Mouse (Mus musculus) adrenal gland, adult 18-20 months (tissue): ENCODE measurements around the gene Cenpv. TPM values are rescaled to one million over a fixed set of nuclear protein-coding genes. Genes with fewer than 3 reads are reported as not detected.
A peak's percentile ranks its signal among the peaks of the same experiment; 100 is the strongest.

Experiments
- DNase-seq, 2 experiments: peaks; one replicate each; pipeline ENCODE4 v3.0.0; 2021 to 2022; ENCODE audit warnings: low spot score in 2 of 2
- total RNA-seq, 2 experiments: library from RNA; stranded (reverse); gene quantifications; 1 replicate in 1 of 2; 2 replicates in 1 of 2; pipeline ENCODE4 v1.2.3; 2021

Cenpv gene
- total RNA-seq, 2 experiments from 2014 or later = 32.0 to 33.1 TPM

DNA sequence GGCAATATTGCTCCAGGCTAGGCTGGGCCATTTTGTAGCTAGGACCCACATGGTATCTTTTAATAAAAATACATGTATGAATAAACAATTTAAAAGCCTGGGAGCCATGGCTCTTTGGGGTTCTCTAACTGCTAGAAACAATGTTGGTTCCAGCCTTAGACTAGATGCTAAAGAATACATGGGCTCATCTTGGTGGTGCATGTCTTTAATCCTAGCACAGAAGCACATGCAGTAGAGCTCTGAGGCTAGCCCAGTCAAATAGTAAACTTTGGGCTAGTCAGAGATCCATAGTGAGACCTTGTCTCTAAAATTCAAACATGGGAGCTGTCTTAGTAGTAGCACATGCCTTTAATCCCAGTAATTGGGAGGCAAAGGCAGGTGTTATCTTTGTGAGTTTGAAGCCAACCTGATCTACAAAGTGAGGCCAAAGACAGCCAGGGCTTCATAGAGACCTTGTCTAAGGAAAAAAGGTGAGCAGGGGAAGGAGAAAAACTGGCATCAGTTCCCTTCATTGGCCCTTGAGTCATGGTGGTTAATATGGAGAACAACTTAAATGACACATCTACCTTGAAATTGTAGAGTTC is 16.0 kb upstream of the Cenpv start:
- no peak for DNase-seq

GRCm38 (mm10) chr11:62554163-62554855 is 15.2 kb upstream of the Cenpv start:
- no peak for DNase-seq

- DNase-seq = no peak
Measured at GRCm38 (mm10) chr11:62553633-62554032, 14.6 kb upstream of the Cenpv start.

GRCm38 (mm10) chr11:62553186-62553585 is 14.1 kb upstream of the Cenpv start:
- DNase-seq = no peak

DNA sequence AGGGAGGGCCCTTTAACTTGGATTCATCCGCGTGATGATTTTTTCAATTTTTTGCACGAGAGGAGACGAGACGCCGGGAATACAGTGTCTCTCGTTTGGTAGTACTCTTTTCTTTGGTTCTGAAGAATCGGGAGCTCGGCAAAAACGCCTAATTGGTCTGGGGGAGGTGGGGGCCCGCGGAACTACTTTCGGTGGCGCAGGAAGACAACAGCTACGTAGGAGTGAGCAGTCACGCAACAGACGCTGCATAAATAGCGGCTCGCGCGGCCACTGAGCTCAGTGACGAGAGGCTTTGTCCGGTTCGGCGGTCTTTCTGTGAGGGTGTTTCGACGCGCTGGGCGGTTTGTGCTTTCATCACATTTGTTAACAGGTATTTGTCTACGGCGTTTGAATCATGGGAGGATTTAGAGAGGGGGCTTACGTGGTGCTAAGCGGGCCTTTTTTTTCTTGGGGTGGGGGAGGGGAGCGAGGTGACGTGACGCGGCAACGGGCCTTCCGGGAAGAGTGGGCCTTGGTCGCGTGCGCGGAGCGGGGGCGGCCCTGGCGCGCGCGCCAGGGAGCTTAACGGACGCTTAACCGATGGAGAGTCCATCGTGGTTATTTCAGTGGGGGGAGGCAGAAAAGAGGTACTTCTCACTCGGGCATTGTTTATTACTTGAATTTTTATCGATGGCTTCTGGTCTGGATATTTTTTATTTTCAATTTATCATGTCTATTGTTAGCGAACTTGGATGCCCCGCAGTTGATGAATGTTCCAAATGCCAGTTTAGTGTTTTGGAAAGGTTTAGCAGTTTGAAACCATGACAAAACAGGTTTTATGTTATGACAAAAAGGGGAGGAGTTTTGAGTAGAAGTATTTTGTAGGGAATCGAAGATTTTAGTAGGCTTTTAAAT is 12.4 kb upstream of the Cenpv start:
- DNase-seq = peak; percentile 93

DNA sequence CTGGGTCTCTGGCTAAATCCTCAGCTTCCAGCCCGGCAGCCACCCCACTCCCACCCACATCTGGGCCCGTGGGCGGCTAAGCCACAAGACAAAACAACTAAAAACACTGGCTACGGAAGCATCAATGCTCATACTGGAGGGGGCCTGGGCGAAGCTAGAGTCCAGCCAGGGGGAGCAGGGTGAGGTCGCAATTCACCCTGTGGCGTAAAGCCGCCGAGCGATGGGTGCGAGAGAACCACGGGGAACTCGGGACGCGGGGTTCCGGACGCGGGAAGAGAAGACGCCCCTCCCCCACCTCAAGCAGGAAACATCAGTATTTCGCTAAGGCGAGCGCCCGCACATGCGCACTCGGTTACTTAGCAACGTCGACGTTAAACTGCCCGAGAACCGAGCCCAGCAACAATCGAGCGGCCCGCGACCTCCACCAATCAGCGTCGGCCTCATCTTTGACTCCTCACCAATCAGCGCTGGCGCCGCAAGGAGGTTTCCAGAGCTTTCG is 11.7 kb upstream of the Cenpv start, which contains the start of gene Ubb:
Gene Ubb (plus strand): TSS at position 445 of the 499 bp plus-strand sequence.
- DNase-seq = peak; percentile 97

GRCm38 (mm10) chr11:62550227-62550685 is 11.2 kb upstream of the Cenpv start:
- peak; percentile 41 to 49 for DNase-seq

DNA sequence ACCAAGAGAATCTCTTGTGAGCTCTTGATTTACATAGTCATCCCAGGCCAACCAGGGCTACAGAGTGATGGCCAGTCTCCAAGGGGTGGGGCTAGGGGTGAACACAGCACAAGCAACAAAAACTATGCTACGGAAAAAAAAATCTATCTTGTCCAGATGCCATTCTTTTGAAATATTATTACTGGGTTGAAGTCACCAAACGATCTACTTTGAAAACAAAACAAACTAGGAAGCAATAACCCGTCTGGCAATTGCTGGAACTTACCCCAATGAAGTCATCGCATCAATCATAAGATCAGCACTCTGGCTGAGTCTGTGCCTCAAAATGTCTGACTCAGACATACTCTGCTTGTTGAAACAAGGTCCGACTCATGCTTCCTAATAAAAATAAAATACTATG is 10.7 kb upstream of the Cenpv start:
- peak; percentile 49 to 57 for DNase-seq

DNA sequence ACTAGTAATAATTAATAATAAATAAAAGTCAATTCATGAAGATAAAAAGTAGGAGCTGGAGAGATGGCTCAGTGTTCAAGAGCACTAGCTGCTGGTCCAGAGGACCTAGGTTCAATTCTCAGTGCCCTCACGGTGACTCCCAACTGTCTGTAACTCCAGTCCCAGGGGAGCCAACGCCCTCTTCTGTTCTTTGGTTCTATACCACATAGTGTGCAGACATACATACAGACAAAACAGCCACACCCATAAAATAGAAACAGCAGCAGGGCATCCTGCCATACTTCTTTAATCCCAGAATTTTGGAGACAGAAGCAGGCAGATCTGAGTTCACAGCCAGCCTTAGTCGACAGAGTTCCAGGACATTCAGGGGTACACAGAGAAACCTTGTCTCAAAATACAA is 4.9 kb upstream of the Cenpv start:
- DNase-seq = no peak

DNA sequence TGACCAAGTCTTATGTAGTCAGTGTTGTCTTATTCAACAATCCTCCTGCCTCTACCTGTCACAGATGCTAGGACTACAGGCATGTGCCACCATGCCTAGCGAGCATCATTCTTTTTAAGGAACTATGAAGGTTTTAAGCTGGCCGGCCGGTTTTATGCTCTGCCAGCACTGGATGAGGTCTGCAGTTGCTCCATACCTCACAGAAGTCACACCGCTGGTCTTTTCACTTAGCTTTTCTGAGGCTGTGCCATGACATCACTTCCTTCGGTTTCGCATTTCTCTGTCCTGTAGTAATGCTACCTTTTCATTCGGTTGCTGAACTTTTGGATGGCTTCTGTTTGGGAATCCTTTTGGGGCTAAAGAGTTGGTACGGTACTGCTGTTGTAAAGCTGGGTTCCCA is 2.5 kb upstream of the Cenpv start:
- DNase-seq = no peak

- DNase-seq = no peak
Measured at GRCm38 (mm10) chr11:62540969-62541368, 1.9 kb upstream of the Cenpv start.

GRCm38 (mm10) chr11:62540167-62540566 is 1.1 kb upstream of the Cenpv start:
- DNase-seq = no peak

GRCm38 (mm10) chr11:62538321-62539088 is 556 bp downstream of the Cenpv start:
- peak; percentile 59 to 67 for DNase-seq

DNA sequence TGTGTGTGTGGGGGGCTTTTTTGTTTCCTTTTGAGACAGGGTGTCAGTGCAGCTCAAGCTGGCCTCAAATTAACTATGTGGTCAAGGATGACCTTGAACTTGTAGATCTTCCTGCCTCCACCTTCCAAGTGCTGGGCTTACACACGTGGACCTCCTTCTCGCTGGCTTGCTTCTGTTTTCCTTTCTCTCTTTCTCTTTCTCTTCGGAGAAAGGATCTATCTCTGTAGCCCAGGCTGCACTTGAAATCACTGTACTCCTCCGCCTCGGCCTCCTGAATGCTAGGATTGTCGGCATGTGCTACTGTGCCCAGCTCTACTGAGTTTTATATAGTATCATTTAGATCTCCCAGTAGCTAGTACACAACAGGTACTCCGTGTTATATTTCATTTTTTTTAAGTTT is 1.5 kb downstream of the Cenpv start:
- DNase-seq = no peak

GRCm38 (mm10) chr11:62537089-62537488 is 2.0 kb downstream of the Cenpv start:
- no peak for DNase-seq

DNA sequence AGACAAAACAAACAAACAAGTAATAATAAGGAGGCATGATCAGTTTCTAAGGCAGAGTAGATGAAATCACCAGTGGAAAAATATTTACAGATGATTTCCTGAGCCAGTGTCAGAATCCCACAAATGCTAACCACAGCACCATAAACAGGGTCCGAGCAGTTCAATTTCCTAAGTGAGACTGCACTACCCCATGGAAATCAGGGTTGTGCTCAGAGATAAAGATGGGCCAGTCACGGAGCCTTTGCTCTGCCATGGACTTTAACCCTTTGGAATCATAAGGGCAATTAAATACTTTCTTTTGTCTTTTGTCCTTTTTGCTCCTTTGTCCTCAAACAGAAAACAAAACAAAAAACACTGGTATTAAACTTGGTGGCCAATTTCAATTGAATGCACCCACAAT is 16.8 kb downstream of the Cenpv start:
- DNase-seq = no peak

GRCm38 (mm10) chr11:62518991-62519390 is 20.1 kb downstream of the Cenpv start:
- peak in 1 of 2 experiments; percentile 18 for DNase-seq

DNA sequence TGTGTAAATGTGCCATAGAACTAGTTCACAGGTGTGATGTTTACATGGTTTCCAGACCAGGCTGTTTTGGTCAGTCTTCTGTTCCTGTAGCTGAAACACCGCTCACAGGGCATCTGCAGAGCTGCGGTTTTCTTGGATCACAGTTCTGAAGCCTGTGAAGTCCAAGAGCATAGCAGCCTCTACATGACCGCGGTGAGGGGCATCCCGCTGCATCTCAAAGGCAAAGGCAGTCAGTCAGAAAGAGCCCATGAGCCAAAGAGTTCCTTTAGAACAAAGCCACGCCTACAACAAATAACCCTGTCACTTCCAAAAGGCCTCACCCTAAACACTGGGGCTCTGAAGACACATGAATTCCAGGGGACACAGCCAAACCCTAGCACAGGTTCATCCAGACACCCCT is 25.8 kb downstream of the Cenpv start:
- DNase-seq = no peak

GRCm38 (mm10) chr11:62512529-62513080 is 26.5 kb downstream of the Cenpv start:
- DNase-seq = no peak

DNA sequence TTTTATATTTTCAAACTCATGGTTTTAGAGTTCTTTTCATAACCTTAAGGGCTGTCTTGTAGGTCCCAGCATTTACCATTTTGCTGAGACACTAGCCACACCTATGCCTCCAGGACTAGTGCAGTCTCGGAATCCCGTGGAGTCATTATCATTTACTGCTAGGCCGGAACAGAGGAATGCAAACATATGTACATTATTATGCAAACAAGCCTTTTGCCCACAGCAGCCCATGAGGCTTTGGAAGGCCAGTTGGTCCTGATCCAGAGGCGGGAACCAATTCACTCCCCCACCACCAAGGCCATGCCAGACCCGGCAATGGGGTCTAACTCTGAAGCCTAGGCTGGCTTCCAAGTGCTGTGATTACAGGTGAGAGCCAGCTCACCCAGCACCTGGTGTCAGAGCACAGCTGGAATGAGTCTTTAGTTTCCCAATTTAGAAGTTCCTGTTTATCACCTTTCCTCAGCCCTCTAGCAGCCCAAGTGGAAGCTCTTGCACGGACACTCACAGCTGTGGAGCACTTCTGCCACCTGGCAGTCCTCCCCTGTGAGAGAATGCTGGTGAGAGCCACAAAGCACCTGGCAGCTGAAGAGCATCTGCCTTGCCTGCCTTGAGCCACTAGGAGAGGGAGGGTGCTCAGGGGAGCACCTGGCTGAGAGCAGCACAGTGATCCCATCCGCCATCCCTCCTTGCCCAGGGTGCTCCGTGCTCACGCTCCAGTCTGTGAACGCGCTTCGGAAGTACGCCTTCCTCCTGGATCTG is 27.4 kb downstream of the Cenpv start:
- no peak for DNase-seq
